Mouse (Mus musculus) liver, adult 2 months (tissue): Measurements from ENCODE around the gene Rsph14.

Experiments used
- CTCF ChIP-seq: fragments of 200-500 bp; IDR thresholded peaks from 2 replicates; pipeline ENCODE4 v1.5.1; 2011; ENCODE audit warnings: low read depth, low read length, control low read depth
- POLR2A ChIP-seq: fragments of 200-500 bp; IDR thresholded peaks from 2 replicates; pipeline ENCODE4 v1.6.1; 2011; ENCODE audit warnings: low read length, control low read depth; ENCODE audit not compliant: insufficient read depth; ENCODE audit errors: extremely low read depth

DNA sequence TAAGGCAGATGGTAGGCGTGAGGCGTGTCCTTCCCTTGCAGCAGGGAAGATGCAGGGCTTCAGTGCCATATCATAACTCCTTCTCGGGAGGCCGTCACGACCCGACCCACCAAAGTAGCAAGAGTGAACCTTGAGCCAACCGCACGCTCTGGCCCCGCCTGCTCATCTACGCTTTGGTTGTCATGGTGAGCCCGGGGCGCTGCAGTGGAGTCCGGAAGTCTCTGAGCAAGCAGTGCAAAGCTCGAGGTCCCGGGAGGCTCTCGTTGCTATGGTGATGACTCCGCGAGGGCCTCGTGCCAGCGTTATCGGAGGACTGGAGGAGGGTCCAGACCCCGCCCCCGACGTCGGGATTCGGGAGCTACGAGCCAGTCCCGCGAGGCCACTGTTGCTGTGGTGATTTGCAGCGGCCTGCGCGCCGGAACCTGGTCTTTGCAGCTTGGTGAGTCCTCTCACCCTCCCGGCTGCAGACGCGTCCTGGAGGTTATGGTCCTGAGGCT is 4.5 kb upstream of the Rsph14 start, which contains the start of gene Rab36:
- no peak for TF ChIP-seq POLR2A
- TF ChIP-seq CTCF, result no peak
